Mouse (Mus musculus) gastrocnemius, adult 2 months (tissue): Measurements from ENCODE around the gene Cd70. TPM values are rescaled to one million over a fixed set of nuclear protein-coding genes. Genes with fewer than 3 reads are reported as not detected.

Experiments
- DNase-seq: peaks from one replicate; pipeline ENCODE4 v3.0.0; 2022
- H3K27ac ChIP-seq: fragments of 200-600 bp; 2 replicates; pipeline ENCODE4 v1.8.1; 2022; ENCODE audit warnings: mild to moderate bottlenecking
- H3K4me3 ChIP-seq: fragments of 200-600 bp; 2 replicates; pipeline ENCODE4 v1.8.1; 2022; ENCODE audit warnings: mild to moderate bottlenecking, moderate library complexity
- CTCF ChIP-seq: fragments of 200-600 bp; IDR thresholded peaks from 2 replicates; pipeline ENCODE4 v1.8.1; 2022; ENCODE audit warnings: antibody characterized with exemption, mild to moderate bottlenecking, moderate library complexity
- intact Hi-C: fragments of 180-260 bp; cut with DNase I; formaldehyde crosslinking; loops from one replicate; pipeline ENCODE4 v1.15.1; 2025
- total RNA-seq, 2 experiments: library from RNA; stranded (reverse); gene quantifications; 2 replicates each; pipeline ENCODE4 v1.2.3; 2021

Gene Cd70
- total RNA-seq, 2 experiments from 2014 or later: not detected

DNA sequence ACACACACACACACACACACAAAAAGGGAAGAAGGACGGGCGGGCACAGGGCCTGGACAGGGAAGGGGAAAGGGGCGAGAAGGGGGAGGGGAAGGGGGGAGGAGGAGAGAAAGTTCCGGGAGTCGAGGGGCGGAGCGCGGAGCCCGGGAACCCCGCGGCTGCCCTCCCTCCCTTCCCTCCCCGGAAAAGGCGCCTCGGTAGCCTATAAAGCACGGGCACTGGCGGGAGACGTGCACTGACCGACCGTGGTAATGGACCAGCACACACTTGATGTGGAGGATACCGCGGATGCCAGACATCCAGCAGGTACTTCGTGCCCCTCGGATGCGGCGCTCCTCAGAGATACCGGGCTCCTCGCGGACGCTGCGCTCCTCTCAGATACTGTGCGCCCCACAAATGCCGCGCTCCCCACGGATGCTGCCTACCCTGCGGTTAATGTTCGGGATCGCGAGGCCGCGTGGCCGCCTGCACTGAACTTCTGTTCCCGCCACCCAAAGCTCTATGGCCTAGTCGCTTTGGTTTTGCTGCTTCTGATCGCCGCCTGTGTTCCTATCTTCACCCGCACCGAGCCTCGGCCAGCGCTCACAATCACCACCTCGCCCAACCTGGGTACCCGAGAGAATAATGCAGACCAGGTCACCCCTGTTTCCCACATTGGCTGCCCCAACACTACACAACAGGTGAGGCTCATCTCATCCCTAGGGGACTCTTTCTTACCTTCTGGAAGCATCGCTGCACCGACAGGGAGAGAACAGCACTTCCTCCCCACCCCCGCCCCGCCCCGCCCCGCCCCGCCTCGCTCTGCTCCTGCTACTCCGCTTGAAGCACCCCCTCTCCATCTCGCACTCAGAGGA is 44.2 kb downstream of the Cd70 start, which contains the start of gene Tnfsf9:
Gene Tnfsf9, plus strand, starts transcription at position 145 of the 854 bp plus-strand sequence.
- intact Hi-C loops: no loop called here
- peak; percentile 63 for DNase-seq
- peak within 1 kb of the TSS; percentile 72 for H3K4me3 ChIP-seq
- TF ChIP-seq CTCF: no peak
- H3K27ac ChIP-seq: peak within 1 kb of the TSS; percentile 72

DNA sequence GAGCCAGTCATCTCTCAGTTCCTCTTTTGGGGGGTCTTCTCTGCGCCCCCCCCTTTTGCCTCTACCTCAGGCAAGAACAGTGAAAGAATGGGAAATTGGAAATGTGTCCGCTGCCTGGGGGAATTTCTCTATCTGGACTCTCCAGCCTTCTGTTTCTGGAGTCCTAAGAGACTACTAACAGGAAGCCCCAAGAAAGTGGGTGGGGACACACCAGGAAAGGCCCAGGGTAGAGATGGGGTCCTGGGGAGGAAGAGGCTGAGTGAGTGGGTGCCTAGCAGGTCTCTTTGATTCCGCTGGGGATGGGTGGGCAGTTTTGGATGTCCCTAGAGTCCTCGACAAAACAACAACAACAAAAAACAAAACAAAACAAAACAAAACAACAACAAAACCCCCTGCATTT is 45.1 kb downstream of the Cd70 start:
- no peak for TF ChIP-seq CTCF
- no peak for DNase-seq
- Histone ChIP-seq H3K4me3 (peak overlapping the region; percentile 72), H3K27ac (peak overlapping the region; percentile 56)
- intact Hi-C loops: no loop called here

DNA sequence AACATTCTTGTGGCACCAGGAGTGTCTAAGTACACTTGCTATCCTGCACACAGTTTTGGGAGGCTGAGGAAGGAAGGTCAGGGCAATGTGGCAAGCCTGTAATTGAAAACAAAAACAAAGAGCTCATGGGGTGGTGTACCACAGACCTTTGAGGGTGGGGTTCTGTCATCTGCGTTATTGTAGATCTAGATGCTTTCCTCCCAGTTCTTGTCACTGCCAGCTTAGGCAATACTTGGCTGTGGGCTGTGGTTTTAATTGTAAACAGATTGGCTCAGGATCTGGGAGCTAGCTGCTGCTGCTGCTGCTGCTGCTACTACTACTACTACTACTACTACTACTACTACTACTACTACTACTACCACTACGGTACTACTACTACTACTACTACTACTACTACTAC is 47.3 kb downstream of the Cd70 start:
- DNase-seq: no peak
- Histone ChIP-seq H3K27ac (no peak overlapping the region), H3K4me3 (no peak overlapping the region)
- intact Hi-C loops: no loop called here
- no peak for TF ChIP-seq CTCF

GRCm38 (mm10) chr17:57099629-57100325 is 49.8 kb downstream of the Cd70 start:
- TF ChIP-seq CTCF: no peak
- Histone ChIP-seq H3K27ac (no peak overlapping the region), H3K4me3 (no peak overlapping the region)
- no peak for DNase-seq
- intact Hi-C loops: no loop called here

GRCm38 (mm10) chr17:57098321-57098720 is 51.3 kb downstream of the Cd70 start:
- no peak for DNase-seq
- Histone ChIP-seq H3K4me3 (no peak overlapping the region), H3K27ac (no peak overlapping the region)
- no peak for TF ChIP-seq CTCF
- intact Hi-C loops: no loop called here

- Histone ChIP-seq H3K27ac (no peak overlapping the region), H3K4me3 (peak overlapping the region; percentile 49)
- peak; percentile 85 for TF ChIP-seq CTCF
- intact Hi-C loops: loop anchor here (2.0 kb wide), 2 partner anchors 70 to 238 kb away; no protein-coding TSS in a partner anchor
- peak; percentile 86 for DNase-seq
Measured at GRCm38 (mm10) chr17:57096623-57096920, 53.0 kb downstream of the Cd70 start.

Other genes with a start within 250 kb of the Cd70 start
- 10 to 100 TPM; 20.3 to 21.2 TPM for gene Mllt1, start 214.4 kb downstream of the Cd70 start, total RNA-seq
- gene Acer1, start 167.7 kb downstream of the Cd70 start, total RNA-seq: not detected
- 10 to 100 TPM; 33.8 to 40.7 TPM for gene Clpp, start 159.5 kb downstream of the Cd70 start, total RNA-seq
- gene Alkbh7, start 152.4 kb downstream of the Cd70 start, total RNA-seq: 10 to 100 TPM; 21.8 to 30.4 TPM
- not detected for gene Pspn, start 149.8 kb downstream of the Cd70 start, total RNA-seq
- 10 to 100 TPM; 15.4 to 17.9 TPM for gene Gtf2f1, start 138.5 kb downstream of the Cd70 start, total RNA-seq
- gene Gm17949, start 138.3 kb downstream of the Cd70 start, total RNA-seq: not detected
- 10 to 100 TPM; 26.6 to 30.5 TPM for gene Khsrp, start 118.3 kb downstream of the Cd70 start, total RNA-seq
- not detected for gene Slc25a41, start 108.1 kb downstream of the Cd70 start, total RNA-seq
- gene Crb3, start 90.7 kb downstream of the Cd70 start, total RNA-seq: not detected
- 10 to 100 TPM; 34.4 to 52.2 TPM for gene Slc25a23, start 89.9 kb downstream of the Cd70 start, total RNA-seq
- under 1 TPM; 0.22 to 0.56 TPM for gene Dennd1c, start 71.3 kb downstream of the Cd70 start, total RNA-seq
- gene Tubb4a, start 62.0 kb downstream of the Cd70 start, total RNA-seq: 1 to 10 TPM in 1 of 2 experiments, under 1 TPM in 1; 0.64 to 1.7 TPM
- gene Tnfsf9, start 44.5 kb downstream of the Cd70 start, total RNA-seq: under 1 TPM; 0.47 to 0.61 TPM
- not detected for gene Tnfsf14, start 44.4 kb upstream of the Cd70 start, total RNA-seq
- 10 to 100 TPM; 10.3 to 24.5 TPM for gene C3, start 78.4 kb upstream of the Cd70 start, total RNA-seq
- gene Gpr108, start 98.7 kb upstream of the Cd70 start, total RNA-seq: 10 to 100 TPM; 24.0 to 24.4 TPM
- 100 to 1,000 TPM; 170 to 176 TPM for gene Trip10, start 99.7 kb upstream of the Cd70 start, total RNA-seq
- gene Vav1, start 129.3 kb upstream of the Cd70 start, total RNA-seq: under 1 TPM; 0.46 to 0.56 TPM
- gene Adgre1, start 208.9 kb upstream of the Cd70 start, total RNA-seq: 1 to 10 TPM; 2.4 to 3.2 TPM